Mouse (Mus musculus) forebrain, embryonic 14.5 days (tissue): ENCODE data around the gene Hdac1. TPM values are rescaled to one million over a fixed set of nuclear protein-coding genes. Genes with fewer than 3 reads are reported as not detected.

ENCODE experiments used
- ATAC-seq: fragments of 200-750 bp; cut with Nextera tagmentation; 2 replicates; pipeline ENCODE4 v1.8.0; 2017; ENCODE audit warnings: mild to moderate bottlenecking, moderate library complexity
- DNase-seq: peaks from one replicate; pipeline ENCODE4 v3.0.0-alpha.2; 2015; ENCODE audit warnings: low spot score
- H3K27ac ChIP-seq: fragments of 300-500 bp; sonication (generic); 2 replicates; pipeline ENCODE4 v1.5.1; 2014; ENCODE audit warnings: low read depth, mild to moderate bottlenecking, control low read depth, low read length, moderate library complexity
- H3K27me3 ChIP-seq: fragments of 300-500 bp; sonication (generic); replicated peaks from 2 replicates; pipeline ENCODE4 v1.6.1; 2014; ENCODE audit warnings: low read length, control low read depth, mixed read lengths; ENCODE audit not compliant: control insufficient read depth, insufficient read depth
- H3K36me3 ChIP-seq: fragments of 300-500 bp; sonication (generic); 2 replicates; pipeline ENCODE4 v1.6.1; 2014; ENCODE audit warnings: low read length, control low read depth; ENCODE audit not compliant: control insufficient read depth, insufficient read depth
- H3K4me1 ChIP-seq: fragments of 300-500 bp; sonication (generic); 2 replicates; pipeline ENCODE4 v1.6.1; 2014; ENCODE audit warnings: antibody characterized with exemption, low read length, control low read depth; ENCODE audit not compliant: control insufficient read depth, insufficient read depth
- H3K4me2 ChIP-seq: fragments of 300-500 bp; sonication (generic); 2 replicates; pipeline ENCODE4 v1.6.1; 2014; ENCODE audit warnings: mild to moderate bottlenecking, control low read depth, low read length
- H3K4me3 ChIP-seq: fragments of 300-500 bp; sonication (generic); 2 replicates; pipeline ENCODE4 v1.5.1; 2014; ENCODE audit warnings: low read depth, low read length, control low read depth
- H3K9ac ChIP-seq: fragments of 300-500 bp; sonication (generic); 2 replicates; pipeline ENCODE4 v1.6.1; 2014; ENCODE audit warnings: mild to moderate bottlenecking, low read length, control low read depth, moderate library complexity
- H3K9me3 ChIP-seq: fragments of 300-500 bp; sonication (generic); replicated peaks from 2 replicates; pipeline ENCODE4 v1.6.1; 2016; ENCODE audit warnings: low read length, control low read depth, mixed read lengths; ENCODE audit not compliant: control insufficient read depth
- WGBS: fragments of 180-500 bp; shearing (Covaris S2); extraction: QIAGEN DNeasy Blood & Tissue Kit; methylation state at CpG from one replicate; pipeline ENCODE4 v1.1.7; 2014; 5-methylcytosine and 5-hydroxymethylcytosine counted together
- polyA plus RNA-seq: library from polyadenylated mRNA; unstranded; fragments of >200 nt; fragmentation: Nextera tagmentation; extraction: Ambion mirVana; gene quantifications from 2 replicates; pipeline ENCODE4 v1.2.1, GENCODE M21; 2014

Gene Hdac1
- polyA plus RNA-seq, 1 experiment from 2014 or later: 154 TPM

GRCm38 (mm10) chr4:129500607-129501566 lies 41.6 kb downstream of the Hdac1 start:
- H3K4me3 ChIP-seq: peak overlapping the region; percentile 54
- 2% methylated on average over 40 of the region's 49 CpGs for WGBS
- DNase-seq: peak; percentile 81
- peak overlapping the region; percentile 41; the same call in 1 of the 2 replicates for H3K27ac ChIP-seq
- peak overlapping the region; percentile 75 for H3K4me2 ChIP-seq
- no peaks in the 10 kb centered on the region for H3K27me3 ChIP-seq
- ATAC-seq: peak; percentile 89
- H3K9me3 ChIP-seq: no peaks in the 10 kb centered on the region
- peak overlapping the region; percentile 63 for H3K9ac ChIP-seq
- no peaks in the 10 kb centered on the region for H3K36me3 ChIP-seq
- peaks cover 9% of the 10 kb centered on the region for H3K4me1 ChIP-seq

DNA sequence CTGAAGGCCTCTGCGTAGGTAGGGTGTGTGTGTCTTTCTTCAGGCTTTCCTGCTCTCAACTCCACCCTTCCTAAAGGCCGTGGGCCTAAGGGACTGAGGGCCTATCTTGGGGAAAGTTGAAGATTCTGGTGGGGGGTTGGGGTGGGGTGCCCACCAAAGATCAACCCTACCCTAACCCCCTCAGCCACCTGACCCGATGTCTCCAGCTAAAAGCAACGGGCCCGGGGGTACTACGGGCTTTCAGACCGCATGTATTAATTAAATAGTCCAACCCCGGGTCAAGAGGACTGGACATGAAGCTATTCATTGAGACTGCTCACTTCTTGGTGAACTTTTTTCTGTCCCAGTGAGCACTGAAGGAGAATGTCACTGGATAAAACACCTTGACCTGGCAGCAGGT lies 42.5 kb downstream of the Hdac1 start:
- DNase-seq (no peak), ATAC-seq (0 out of 2 replicates have a peak, but pooled peaks have one; percentile 4)
- no peaks in the 10 kb centered on the region for H3K36me3 ChIP-seq
- no peak overlapping the region for H3K9ac ChIP-seq
- WGBS: 80% methylated on average over 8 of the region's 8 CpGs
- H3K4me3 ChIP-seq: 0 out of 2 replicates have a peak overlapping the region, but pooled peaks have one; percentile 54
- peaks cover 13% of the 10 kb centered on the region for H3K4me1 ChIP-seq
- H3K9me3 ChIP-seq: no peaks in the 10 kb centered on the region
- no peaks in the 10 kb centered on the region for H3K27me3 ChIP-seq
- H3K27ac ChIP-seq: peak overlapping the region; percentile 41; the same call in 1 of the 2 replicates
- H3K4me2 ChIP-seq: peak overlapping the region; percentile 75

- Histone ChIP-seq H3K4me2 (no peak overlapping the region), H3K9ac (no peak overlapping the region), H3K4me1 (peaks cover 13% of the 10 kb centered on the region), H3K9me3 (no peaks in the 10 kb centered on the region), H3K36me3 (no peaks in the 10 kb centered on the region), H3K4me3 (no peak overlapping the region), H3K27me3 (no peaks in the 10 kb centered on the region), H3K27ac (no peak overlapping the region)
- DNase-seq: no peak
- no peak for ATAC-seq
- 80% methylated on average over 3 of the region's 3 CpGs for WGBS
Measured at GRCm38 (mm10) chr4:129498941-129499340, 43.6 kb downstream of the Hdac1 start.

- H3K27ac ChIP-seq: peak overlapping the region; percentile 80
- H3K36me3 ChIP-seq: no peaks in the 10 kb centered on the region
- DNase-seq: no peak
- peaks cover 4% of the 10 kb centered on the region for H3K27me3 ChIP-seq
- H3K9me3 ChIP-seq: no peaks in the 10 kb centered on the region
- 44% methylated on average over 6 of the region's 6 CpGs for WGBS
- ATAC-seq: no peak
- H3K9ac ChIP-seq: peak overlapping the region; percentile 43; the same call in 1 of the 2 replicates
- H3K4me2 ChIP-seq: peak overlapping the region; percentile 33
- H3K4me1 ChIP-seq: peaks cover 13% of the 10 kb centered on the region
- H3K4me3 ChIP-seq: peak overlapping the region; percentile 9; the same call in 1 of the 2 replicates
Measured at GRCm38 (mm10) chr4:129496631-129497030, 45.9 kb downstream of the Hdac1 start.

DNA sequence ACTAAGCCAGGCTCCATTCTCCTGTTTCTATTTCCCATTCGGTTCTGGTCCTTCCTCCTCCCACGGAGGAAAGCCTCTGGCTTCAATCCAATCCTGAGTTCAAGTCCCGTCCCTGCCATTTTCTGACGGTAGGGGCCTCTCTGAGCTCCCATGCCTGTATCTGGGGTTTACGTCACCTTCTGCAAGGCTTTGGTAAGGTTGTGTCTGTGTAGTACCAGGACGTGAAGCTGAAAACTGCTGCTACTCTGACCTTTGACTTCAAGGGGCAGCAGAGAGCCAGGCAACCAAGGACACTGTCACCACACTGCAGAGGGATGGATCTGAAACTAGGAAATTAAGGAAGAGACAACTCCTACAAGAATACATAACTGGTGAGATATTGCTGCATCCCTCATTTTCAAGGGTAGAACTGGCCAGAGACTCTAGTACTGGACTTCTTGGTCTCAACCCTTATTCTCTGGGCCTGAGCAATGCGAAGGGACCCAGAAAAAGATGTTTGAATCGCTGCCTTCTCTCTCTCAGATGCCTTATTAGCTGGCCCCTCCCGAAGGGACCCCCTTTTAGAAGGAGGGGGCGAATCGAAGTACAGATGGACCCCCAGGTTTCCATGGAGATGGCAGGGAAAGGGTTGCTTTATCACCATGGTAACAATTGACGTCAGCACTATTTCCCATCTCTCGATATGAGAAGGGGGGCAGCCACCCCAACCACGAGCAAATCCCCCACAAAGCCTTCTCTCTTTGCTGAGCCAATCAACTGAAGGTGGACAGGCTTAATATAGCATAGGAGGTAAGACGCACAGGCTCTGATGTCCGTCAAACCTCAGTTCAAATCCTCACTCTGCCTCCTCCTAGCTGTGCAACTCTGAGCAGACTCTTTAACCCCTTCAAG lies 46.6 kb downstream of the Hdac1 start:
- Histone ChIP-seq H3K27ac (peak overlapping the region; percentile 80), H3K4me2 (peak overlapping the region; percentile 33), H3K9ac (peak overlapping the region; percentile 43; the same call in 1 of the 2 replicates), H3K27me3 (peaks cover 11% of the 10 kb centered on the region), H3K36me3 (no peaks in the 10 kb centered on the region), H3K4me1 (peaks cover 20% of the 10 kb centered on the region), H3K9me3 (no peaks in the 10 kb centered on the region), H3K4me3 (peak overlapping the region; percentile 9; the same call in 1 of the 2 replicates)
- WGBS: 20% methylated on average over 16 of the region's 16 CpGs
- DNase-seq: peak; percentile 89
- ATAC-seq: peak; percentile 42

DNA sequence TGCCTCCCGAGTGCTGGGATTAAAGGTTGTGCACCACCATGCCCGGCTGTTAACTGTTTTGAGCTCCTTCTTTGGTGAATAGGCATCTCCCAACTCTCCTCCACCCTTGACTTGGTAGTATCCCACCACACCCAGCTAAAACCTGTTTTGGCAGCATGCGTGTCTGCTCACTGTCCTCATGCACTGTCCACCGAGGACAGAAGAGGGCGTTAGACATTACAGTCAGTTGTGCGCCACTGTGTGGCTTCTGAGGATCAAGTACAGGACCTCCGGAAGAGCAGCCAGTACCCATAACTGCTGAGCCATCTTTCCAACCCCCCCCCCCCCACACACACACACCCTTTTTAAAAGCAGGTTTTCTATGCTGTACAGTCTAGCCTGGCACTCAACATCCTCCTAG lies 47.8 kb downstream of the Hdac1 start:
- ATAC-seq: no peak
- H3K9me3 ChIP-seq: no peaks in the 10 kb centered on the region
- DNase-seq: no peak
- peaks cover 12% of the 10 kb centered on the region for H3K27me3 ChIP-seq
- no peak overlapping the region for H3K4me2 ChIP-seq
- no peak overlapping the region for H3K9ac ChIP-seq
- H3K27ac ChIP-seq: no peak overlapping the region
- H3K36me3 ChIP-seq: no peaks in the 10 kb centered on the region
- H3K4me3 ChIP-seq: no peak overlapping the region
- 65% methylated on average over 6 of the region's 7 CpGs for WGBS
- peaks cover 20% of the 10 kb centered on the region for H3K4me1 ChIP-seq

DNA sequence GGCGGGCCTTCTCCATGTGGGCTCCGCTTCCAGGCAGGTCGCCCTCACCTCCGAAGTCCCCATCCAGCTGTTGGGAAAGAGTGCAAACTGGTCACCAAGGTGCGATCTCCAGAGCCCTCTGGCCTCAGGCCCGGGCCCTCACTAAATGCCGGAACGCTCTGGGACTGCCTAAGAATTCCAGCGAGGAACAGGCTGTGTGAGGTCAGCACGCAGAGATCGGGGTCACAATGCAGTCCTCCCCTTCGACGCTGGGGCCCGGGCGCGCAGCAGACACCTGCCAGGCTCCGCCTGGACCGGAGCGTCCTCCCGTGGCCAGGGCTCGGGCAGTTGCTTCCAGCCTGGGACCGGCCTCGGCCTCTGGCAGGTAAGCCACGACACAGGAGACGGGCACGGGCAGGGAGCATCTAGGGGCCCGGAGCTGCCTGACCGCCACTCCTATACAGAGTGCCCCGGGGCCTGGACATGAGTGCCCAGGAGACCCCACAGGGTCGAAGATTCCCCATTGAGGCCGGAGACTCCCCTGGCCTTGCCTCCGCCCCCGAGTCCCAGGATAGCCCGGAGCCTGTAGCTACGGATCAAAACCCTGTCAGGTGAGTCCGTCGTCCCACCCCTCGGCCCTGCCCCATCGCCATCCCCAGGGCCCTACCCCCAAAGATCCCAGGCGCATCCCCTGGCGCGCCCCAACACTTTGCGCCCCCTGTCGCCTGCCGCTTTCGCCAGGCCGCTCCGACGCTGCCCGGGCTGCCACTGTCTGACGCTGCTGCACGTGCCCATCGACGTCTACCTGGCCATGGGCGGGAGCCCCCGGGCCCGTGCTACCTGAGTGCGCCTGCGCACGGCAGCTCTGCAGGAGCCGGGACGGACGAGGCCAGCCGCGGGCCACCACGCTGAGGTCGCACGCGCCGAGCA lies 51.3 kb downstream of the Hdac1 start, which contains the start of the genes Tssk3 and Fam229a:
Gene Tssk3 (minus strand): TSS at position 51 of the 909 bp plus-strand sequence.
Gene Fam229a (plus strand): TSS at position 219 of the 909 bp plus-strand sequence.
- DNase-seq (no peak), ATAC-seq (peak; percentile 29; the same call in 1 of the 2 replicates)
- Histone ChIP-seq H3K9me3 (no peaks in the 10 kb centered on the region), H3K27me3 (peaks cover 12% of the 10 kb centered on the region), H3K4me1 (peaks cover 13% of the 10 kb centered on the region), H3K4me3 (peak within 1 kb of the TSS; percentile 28), H3K27ac (no peak within 1 kb of the TSS), H3K9ac (peak within 1 kb of the TSS; percentile 40), H3K4me2 (peak within 1 kb of the TSS; percentile 59), H3K36me3 (peaks cover 31% of the 10 kb centered on the region)
- 3% methylated on average over 64 of the region's 70 CpGs for WGBS

- 94% methylated on average over 1 of the region's 1 CpGs for WGBS
- Histone ChIP-seq H3K4me3 (no peak overlapping the region), H3K4me2 (no peak overlapping the region), H3K27ac (no peak overlapping the region), H3K36me3 (peaks cover 89% of the 10 kb centered on the region), H3K9me3 (no peaks in the 10 kb centered on the region), H3K9ac (no peak overlapping the region), H3K27me3 (no peaks in the 10 kb centered on the region), H3K4me1 (no peaks in the 10 kb centered on the region)
- no peak for DNase-seq
- ATAC-seq: no peak
Measured at GRCm38 (mm10) chr4:129481090-129481489, 61.4 kb downstream of the Hdac1 start.
